Mouse (Mus musculus): ENCODE results near the gene Tmem231. TPM values are rescaled to one million over a fixed set of nuclear protein-coding genes. Genes with fewer than 3 reads are reported as not detected.

Tmem231 gene
- polyA plus RNA-seq, 1 experiment, result 1.9 TPM

- H3K9me3 ChIP-seq, result no peaks in the 10 kb centered on the region
- H3K36me3 ChIP-seq (replicated peaks; ENCODE audit: low read length), result peaks cover 47% of the 10 kb centered on the region
- peaks cover 56% of the 10 kb centered on the region for H3K4me1 ChIP-seq
- H3K4me3 ChIP-seq (replicated peaks), result no peak overlapping the region
- H3K27me3 ChIP-seq (replicated peaks), result no peaks in the 10 kb centered on the region
- TF ChIP-seq GATA1 (IDR thresholded peaks at IDR 0.05; ENCODE audit: borderline replicate concordance, low read length) (no peak), FLI1 (IDR thresholded peaks at IDR 0.05; ENCODE audit: low read length) (no peak)
Measured at GRCm38 (mm10) chr8:111964849-111965561, 31.3 kb upstream of the Tmem231 start.

- Histone ChIP-seq H3K36me3 (replicated peaks; ENCODE audit: low read length) (peaks cover 53% of the 10 kb centered on the region), H3K9me3 (no peaks in the 10 kb centered on the region), H3K4me1 (peaks cover 56% of the 10 kb centered on the region), H3K27me3 (replicated peaks) (no peaks in the 10 kb centered on the region), H3K4me3 (replicated peaks) (no peak overlapping the region)
- no peak for TF ChIP-seq GATA1 (IDR thresholded peaks at IDR 0.05; ENCODE audit: borderline replicate concordance, low read length)
- no peak for TF ChIP-seq FLI1 (IDR thresholded peaks at IDR 0.05; ENCODE audit: low read length)
Measured at GRCm38 (mm10) chr8:111964351-111964750, 30.7 kb upstream of the Tmem231 start.

DNA sequence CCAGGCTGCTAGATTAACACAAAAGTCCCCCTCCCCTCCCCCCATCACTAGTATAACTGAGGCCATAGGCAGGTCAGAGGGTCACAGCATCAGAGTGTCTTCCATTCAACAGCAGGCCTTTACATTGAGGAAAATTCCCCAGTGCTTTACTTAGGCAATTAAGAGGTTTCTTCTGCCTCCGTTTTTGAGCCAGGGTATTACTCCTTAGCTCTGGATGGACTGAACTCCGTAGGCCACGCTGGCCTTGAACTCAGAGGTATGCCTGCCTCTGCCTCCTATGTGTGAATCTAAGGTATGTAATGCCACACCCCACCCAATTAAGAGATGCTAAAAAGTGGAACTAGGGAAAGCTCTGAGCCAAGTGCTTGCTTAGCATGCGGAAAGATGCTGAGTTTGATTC is 29.9 kb upstream of the Tmem231 start:
- Histone ChIP-seq H3K27me3 (replicated peaks) (no peaks in the 10 kb centered on the region), H3K4me1 (peaks cover 55% of the 10 kb centered on the region), H3K9me3 (no peaks in the 10 kb centered on the region), H3K36me3 (replicated peaks; ENCODE audit: low read length) (peaks cover 52% of the 10 kb centered on the region), H3K4me3 (replicated peaks) (no peak overlapping the region)
- TF ChIP-seq FLI1 (IDR thresholded peaks at IDR 0.05; ENCODE audit: low read length), result no peak

- peaks cover 52% of the 10 kb centered on the region for H3K36me3 ChIP-seq (replicated peaks; ENCODE audit: low read length)
- H3K4me1 ChIP-seq, result peaks cover 51% of the 10 kb centered on the region
- no peaks in the 10 kb centered on the region for H3K9me3 ChIP-seq
- H3K4me3 ChIP-seq (replicated peaks), result no peak overlapping the region
- no peaks in the 10 kb centered on the region for H3K27me3 ChIP-seq (replicated peaks)
- no peak for TF ChIP-seq GATA1 (IDR thresholded peaks at IDR 0.05; ENCODE audit: borderline replicate concordance, low read length)
- no peak for TF ChIP-seq FLI1 (IDR thresholded peaks at IDR 0.05; ENCODE audit: low read length)
Measured at GRCm38 (mm10) chr8:111963091-111963490, 29.4 kb upstream of the Tmem231 start.

DNA sequence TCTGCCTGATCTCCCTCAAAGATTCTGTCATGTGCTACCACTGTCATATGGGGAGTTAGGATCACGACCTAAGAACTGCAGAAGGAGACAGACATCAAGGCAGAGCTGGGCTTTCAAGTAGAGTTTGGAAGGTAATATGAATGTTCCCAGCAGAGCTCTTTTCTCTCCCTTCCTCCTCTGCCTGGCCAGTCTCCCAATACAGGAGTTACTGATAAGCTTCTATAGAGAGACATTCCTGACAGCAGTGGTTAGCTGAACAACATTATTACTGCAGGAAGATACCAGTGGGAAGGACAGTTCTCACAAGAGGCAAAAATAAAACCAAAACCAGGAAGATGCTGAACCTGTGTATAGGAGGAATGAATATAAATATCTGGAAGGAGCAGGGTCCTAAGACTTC is 28.9 kb upstream of the Tmem231 start:
- H3K27me3 ChIP-seq (replicated peaks), result no peaks in the 10 kb centered on the region
- no peak overlapping the region for H3K4me3 ChIP-seq (replicated peaks)
- peaks cover 50% of the 10 kb centered on the region for H3K36me3 ChIP-seq (replicated peaks; ENCODE audit: low read length)
- TF ChIP-seq FLI1 (IDR thresholded peaks at IDR 0.05; ENCODE audit: low read length) (no peak), GATA1 (IDR thresholded peaks at IDR 0.05; ENCODE audit: borderline replicate concordance, low read length) (no peak)
- peaks cover 46% of the 10 kb centered on the region for H3K4me1 ChIP-seq
- no peaks in the 10 kb centered on the region for H3K9me3 ChIP-seq

- TF ChIP-seq FLI1 (IDR thresholded peaks at IDR 0.05; ENCODE audit: low read length), result no peak
- no peak for TF ChIP-seq GATA1 (IDR thresholded peaks at IDR 0.05; ENCODE audit: borderline replicate concordance, low read length)
- Histone ChIP-seq H3K9me3 (no peaks in the 10 kb centered on the region), H3K4me3 (replicated peaks) (no peak overlapping the region), H3K4me1 (peaks cover 38% of the 10 kb centered on the region), H3K27me3 (replicated peaks) (no peaks in the 10 kb centered on the region), H3K36me3 (replicated peaks; ENCODE audit: low read length) (peaks cover 61% of the 10 kb centered on the region)
Measured at GRCm38 (mm10) chr8:111961330-111961729, 27.6 kb upstream of the Tmem231 start.

- Histone ChIP-seq H3K27me3 (replicated peaks) (no peaks in the 10 kb centered on the region), H3K9me3 (no peaks in the 10 kb centered on the region), H3K36me3 (replicated peaks; ENCODE audit: low read length) (peaks cover 63% of the 10 kb centered on the region), H3K4me1 (peaks cover 32% of the 10 kb centered on the region), H3K4me3 (replicated peaks) (peak overlapping the region; percentile 26)
- TF ChIP-seq FLI1 (IDR thresholded peaks at IDR 0.05; ENCODE audit: low read length), result no peak
Measured at GRCm38 (mm10) chr8:111960591-111961321, 27.1 kb upstream of the Tmem231 start.

DNA sequence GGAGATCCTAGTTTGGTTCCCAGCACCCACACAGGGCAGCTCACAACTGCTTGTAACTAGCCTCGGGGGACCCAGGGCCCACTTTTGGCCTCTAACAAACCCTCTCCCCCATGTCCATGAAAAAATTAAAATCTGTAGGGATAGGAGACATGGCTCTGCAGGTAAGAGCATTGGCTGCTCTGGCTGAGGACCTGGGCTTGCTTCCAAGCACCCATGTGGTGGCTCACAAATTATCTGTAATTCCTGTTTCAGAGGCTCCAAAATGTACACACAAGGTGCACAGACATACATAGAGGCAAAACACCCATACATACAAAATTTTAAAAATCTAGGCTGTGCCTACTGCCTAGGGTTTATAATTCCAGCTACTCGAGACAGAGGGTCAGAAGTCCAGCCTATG is 23.6 kb upstream of the Tmem231 start:
- no peak for TF ChIP-seq GATA1 (IDR thresholded peaks at IDR 0.05; ENCODE audit: borderline replicate concordance, low read length)
- TF ChIP-seq FLI1 (IDR thresholded peaks at IDR 0.05; ENCODE audit: low read length), result no peak
- no peaks in the 10 kb centered on the region for H3K27me3 ChIP-seq (replicated peaks)
- peaks cover 17% of the 10 kb centered on the region for H3K4me1 ChIP-seq
- H3K9me3 ChIP-seq, result no peaks in the 10 kb centered on the region
- no peak overlapping the region for H3K4me3 ChIP-seq (replicated peaks)
- peaks cover 79% of the 10 kb centered on the region for H3K36me3 ChIP-seq (replicated peaks; ENCODE audit: low read length)

DNA sequence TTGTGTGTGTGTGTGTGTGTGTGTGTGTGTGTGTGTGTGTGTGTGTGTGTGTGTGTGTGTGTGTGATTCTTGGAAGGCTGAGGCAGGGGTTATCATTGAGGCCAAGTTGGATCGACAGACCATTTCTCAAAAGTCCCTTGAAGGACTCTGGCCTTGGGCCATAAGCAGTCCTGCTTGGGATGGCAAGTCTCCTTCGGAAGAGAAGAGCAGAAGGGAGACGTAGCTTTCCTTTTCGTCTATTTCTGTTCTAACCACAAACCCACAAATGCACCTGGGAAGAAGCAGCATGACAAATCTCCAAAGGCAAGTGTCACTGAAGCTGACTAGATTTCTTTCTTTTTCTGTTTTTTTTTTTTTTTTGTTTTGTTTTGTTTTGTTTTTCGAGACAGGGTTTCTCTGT is 22.2 kb upstream of the Tmem231 start:
- H3K4me3 ChIP-seq (replicated peaks), result no peak overlapping the region
- peaks cover 87% of the 10 kb centered on the region for H3K36me3 ChIP-seq (replicated peaks; ENCODE audit: low read length)
- no peaks in the 10 kb centered on the region for H3K27me3 ChIP-seq (replicated peaks)
- TF ChIP-seq FLI1 (IDR thresholded peaks at IDR 0.05; ENCODE audit: low read length) (no peak), GATA1 (IDR thresholded peaks at IDR 0.05; ENCODE audit: borderline replicate concordance, low read length) (no peak)
- no peaks in the 10 kb centered on the region for H3K9me3 ChIP-seq
- H3K4me1 ChIP-seq, result peaks cover 8% of the 10 kb centered on the region

GRCm38 (mm10) chr8:111954844-111955594 is 21.3 kb upstream of the Tmem231 start:
- Histone ChIP-seq H3K4me1 (no peaks in the 10 kb centered on the region; the same call in none of the 2 replicates), H3K27me3 (replicated peaks) (no peaks in the 10 kb centered on the region), H3K9me3 (no peaks in the 10 kb centered on the region), H3K4me3 (replicated peaks) (no peak overlapping the region), H3K36me3 (replicated peaks; ENCODE audit: low read length) (peaks cover 85% of the 10 kb centered on the region)
- TF ChIP-seq GATA1 (IDR thresholded peaks at IDR 0.05; ENCODE audit: borderline replicate concordance, low read length) (no peak), FLI1 (IDR thresholded peaks at IDR 0.05; ENCODE audit: low read length) (no peak)

Data from megakaryocyte, embryonic 14.5 days (primary cell).